Mouse (Mus musculus) spleen, postnatal 4 days (tissue): ENCODE data around the gene Zfp184.
A peak's percentile ranks its signal among the peaks of the same experiment; 100 is the strongest.
"Not testable (repeated sequence)": the region's sequence is repeated elsewhere in the genome, so short reads cannot be mapped to it uniquely, and the experiment has no call there.

Experiments used
- DNase-seq, 2 experiments: peaks; one replicate each; pipeline ENCODE4 v3.0.0; 2022; ENCODE audit warnings: low spot score in 2 of 2

The Zfp184 gene

GRCm38 (mm10) chr13:21944926-21945740, at the start of gene Zfp184:
Zfp184 (plus strand) TSS chr13:21945094.
- peak; percentile 62 to 77 for DNase-seq

GRCm38 (mm10) chr13:21896549-21897244, 48.2 kb upstream of the Zfp184 start:
- no peak for DNase-seq

- no peak for DNase-seq
These were observed 47.7 kb upstream of the Zfp184 start for GRCm38 (mm10) chr13:21897245-21897634.

GRCm38 (mm10) chr13:21900870-21901565, 43.9 kb upstream of the Zfp184 start:
- not testable (repeated sequence) for DNase-seq

- DNase-seq, result no peak
These were observed 41.4 kb upstream of the Zfp184 start for GRCm38 (mm10) chr13:21903500-21903899.

- DNase-seq, result not testable (repeated sequence)
These were observed 40.8 kb upstream of the Zfp184 start for GRCm38 (mm10) chr13:21904090-21904489.

GRCm38 (mm10) chr13:21906301-21906700, 38.6 kb upstream of the Zfp184 start:
- DNase-seq, result no peak

GRCm38 (mm10) chr13:21906946-21907806, 37.7 kb upstream of the Zfp184 start:
- no peak for DNase-seq

- not testable (repeated sequence) for DNase-seq
These were observed 37.1 kb upstream of the Zfp184 start for GRCm38 (mm10) chr13:21907807-21908155.

GRCm38 (mm10) chr13:21910735-21911134, 34.2 kb upstream of the Zfp184 start:
- no peak for DNase-seq

GRCm38 (mm10) chr13:21911147-21911546, 33.7 kb upstream of the Zfp184 start:
- DNase-seq, result peak; percentile 68 to 83

GRCm38 (mm10) chr13:21913854-21914253, 31.0 kb upstream of the Zfp184 start:
- DNase-seq, result no peak

- peak; percentile 48 to 67 for DNase-seq
These were observed 30.3 kb upstream of the Zfp184 start for GRCm38 (mm10) chr13:21914599-21914998.

- DNase-seq, result no peak
These were observed 29.4 kb upstream of the Zfp184 start for GRCm38 (mm10) chr13:21915487-21915886.

- no peak for DNase-seq
These were observed 28.8 kb upstream of the Zfp184 start for GRCm38 (mm10) chr13:21916056-21916455.

GRCm38 (mm10) chr13:21917040-21917439, 27.9 kb upstream of the Zfp184 start:
- peak; percentile 50 to 69 for DNase-seq

- DNase-seq, result no peak
These were observed 27.4 kb upstream of the Zfp184 start for GRCm38 (mm10) chr13:21917480-21917879.

- no peak for DNase-seq
These were observed 26.9 kb upstream of the Zfp184 start for GRCm38 (mm10) chr13:21917992-21918391.

- peak; percentile 72 to 79 for DNase-seq
These were observed 26.1 kb upstream of the Zfp184 start for GRCm38 (mm10) chr13:21918570-21919419.

- no peak for DNase-seq
These were observed 25.0 kb upstream of the Zfp184 start for GRCm38 (mm10) chr13:21919836-21920431.
